Mouse (Mus musculus) c-Kit-negative CD71-positive TER-119-positive erythroid progenitor cells, embryonic 14.5 days (primary cell): ENCODE data around the gene Slc25a43.

ENCODE experiments used
- DNase-seq: peaks from one replicate; pipeline ENCODE4 v3.0.0-alpha.2; 2013; ENCODE audit warnings: low read depth, low spot score

Slc25a43 gene

DNA sequence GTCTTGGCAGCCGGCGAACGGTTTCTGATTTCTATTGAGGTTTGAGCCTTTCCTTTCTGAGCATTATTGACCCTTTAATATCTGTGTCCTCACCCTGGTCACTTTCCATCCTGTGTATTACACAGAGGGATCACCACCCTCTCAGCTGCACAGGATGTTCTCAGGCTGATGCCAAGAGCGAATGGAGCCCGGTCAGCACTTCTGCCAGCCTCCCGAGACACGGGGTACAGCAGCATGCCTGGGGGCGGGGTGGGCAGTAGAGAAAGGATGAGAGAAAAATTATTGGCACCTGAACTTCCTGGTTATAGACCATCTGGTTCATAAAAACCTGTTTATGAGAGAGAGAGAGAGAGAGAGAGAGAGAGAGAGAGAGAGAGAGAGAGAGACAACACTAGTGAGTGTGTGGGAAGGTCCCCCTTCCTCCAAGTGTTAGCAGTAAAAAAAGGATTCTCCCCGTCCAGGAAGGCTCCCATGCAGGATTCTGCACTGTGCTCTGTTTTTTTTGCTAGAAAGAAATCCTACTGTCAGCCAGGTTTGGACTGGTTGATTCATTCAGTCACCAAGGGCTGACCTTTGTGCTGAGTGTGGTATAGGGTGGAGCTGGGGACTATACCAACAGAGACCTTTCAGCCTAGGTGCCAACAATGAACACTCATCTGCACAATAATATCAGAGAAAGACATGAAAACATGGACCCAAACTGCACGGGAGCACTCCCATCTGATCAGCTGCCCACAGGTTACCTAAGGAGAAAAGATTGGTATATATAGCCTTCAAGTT lies 80.7 kb downstream of the Slc25a43 start:
- no peak for DNase-seq

DNA sequence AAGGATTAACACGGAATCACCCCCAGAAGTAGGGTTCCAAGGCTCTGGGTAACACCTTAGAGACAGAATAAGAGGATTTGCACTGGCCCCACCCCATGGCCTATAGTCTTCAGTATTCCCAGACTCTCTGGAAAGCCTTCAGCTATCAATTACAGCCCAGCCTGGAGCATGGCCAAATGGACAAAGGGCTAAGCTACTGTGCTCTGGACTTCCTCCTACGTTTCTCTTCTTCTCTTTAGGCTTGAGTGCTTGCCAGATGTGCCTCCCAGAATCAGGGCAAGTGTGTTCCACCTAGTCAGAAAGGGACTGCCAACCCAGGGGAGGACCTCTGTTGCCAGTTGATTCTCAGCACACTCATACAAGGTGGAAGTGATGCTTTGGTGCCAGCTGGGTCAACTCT lies 81.6 kb downstream of the Slc25a43 start:
- no peak for DNase-seq
